Comparison of ENCODE assay signal across 8 mouse cellular contexts in the genomic region with DNA sequence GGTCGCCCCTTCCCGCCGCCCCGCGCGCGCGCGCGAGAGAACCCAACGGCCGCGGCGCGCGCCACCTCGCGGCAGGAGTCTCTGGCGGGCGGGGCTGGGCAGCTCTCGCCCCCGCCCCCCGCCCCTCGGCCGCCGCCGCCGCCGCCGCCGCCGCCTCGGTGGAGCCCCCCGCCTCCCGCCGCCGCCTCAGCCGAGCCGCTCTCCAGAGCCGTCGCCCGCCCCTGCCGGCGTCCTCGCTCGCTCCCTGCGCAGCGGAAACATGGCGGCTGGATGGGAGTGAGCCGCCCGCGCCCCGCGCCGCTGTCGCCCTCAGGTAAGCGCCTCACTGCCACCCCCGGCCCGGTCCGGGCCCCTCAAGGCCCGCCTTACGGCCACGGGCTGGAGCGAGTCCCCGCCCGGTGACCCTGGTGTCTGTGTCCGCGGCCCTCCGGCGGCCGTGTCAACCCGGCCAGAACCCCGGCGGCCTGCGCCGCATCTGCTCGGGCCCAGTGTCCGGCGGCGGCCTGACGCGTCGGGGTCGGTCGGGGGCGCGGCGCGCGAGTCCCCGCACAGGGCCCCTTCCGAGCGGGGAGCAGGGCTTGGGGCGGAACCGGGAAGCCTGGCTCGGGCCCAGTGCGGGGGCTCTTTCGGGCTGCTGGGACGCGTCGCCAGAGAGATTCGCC. TPM values are rescaled to one million over a fixed set of nuclear protein-coding genes. Genes with fewer than 3 reads are reported as not detected.
DNase-seq lines count a peak whose midpoint lies in the region.

Gene Scmh1, plus strand, starts transcription at position 138 of the 662 bp plus-strand sequence.

- peaks cover 18% of the 10 kb centered on the region for H3K27me3 ChIP-seq in megakaryocyte, embryonic 14.5 days (replicated peaks)

- intact Hi-C loops in gastrocnemius, postnatal 14 days (cut with DNase I; ENCODE audit: low total_unique reads): no loop called here
- intact Hi-C loops in left cerebral cortex, postnatal 10 days (cut with DNase I): loop anchor here (10.0 kb wide), 1 partner anchor 110 kb away; no protein-coding TSS in a partner anchor

- H3K4me1 ChIP-seq in megakaryocyte, embryonic 14.5 days: peaks cover 29% of the 10 kb centered on the region; the same call in 1 of the 2 replicates

- H3K9me3 ChIP-seq in megakaryocyte, embryonic 14.5 days: no peaks in the 10 kb centered on the region

- no peaks in the 10 kb centered on the region for H3K36me3 ChIP-seq in megakaryocyte, embryonic 14.5 days (replicated peaks; ENCODE audit: low read length)

- peak within 1 kb of the TSS; percentile 94 for H3K4me3 ChIP-seq in megakaryocyte, embryonic 14.5 days (replicated peaks)

- peak; percentile 86 for DNase-seq in adrenal gland, adult 2 months
- peak; percentile 88 for DNase-seq in embryo, embryonic 10.5 days (ENCODE audit: low spot score)
- DNase-seq in gastrocnemius, postnatal 14 days: peak; percentile 73
- peak; percentile 48 for DNase-seq in induced T-regulatory cell, adult 2 months (ENCODE audit: low read depth)
- peak; percentile 44 to 88 for DNase-seq in left cerebral cortex, postnatal 10 days (ENCODE audit: extremely low spot score in 1 of 2, low spot score in 2 of 2)
- DNase-seq in right cerebral cortex, adult 2 months (ENCODE audit: low spot score in 2 of 2): peak; percentile 46 to 54
- peak; percentile 68 to 76 for DNase-seq in urinary bladder, postnatal 4 days (ENCODE audit: low spot score in 2 of 2)

RNA-seq across cellular contexts. Expression of gene Scmh1, which starts in this region (rescaled TPM):
- total RNA-seq in adrenal gland, adult 2 months (2021): 10 to 100 TPM; 33.6 to 39.5 TPM
- polyA plus RNA-seq in adrenal gland, adult 2 months (2012; rRNA removed): 18.9 and 23.0 TPM in 2 replicates
- 10 to 100 TPM; 32.2 to 32.5 TPM for total RNA-seq in gastrocnemius, postnatal 14 days (2021)
- 100 to 1,000 TPM; 129 TPM for total RNA-seq in left cerebral cortex, postnatal 10 days (2021)
- 12.5 and 22.7 TPM in 2 replicates for polyA plus RNA-seq in megakaryocyte, embryonic 14.5 days (2012; ENCODE audit: insufficient read depth, low replicate concordance)

Comparison
In these comparisons a context has a peak if more than half of its experiments do, and no peak if none do; other contexts are left out.
1. Peak in every context shown above with its lines: DNase-seq and H3K4me3 ChIP-seq.